Mouse (Mus musculus) liver (tissue): ENCODE measurements around the gene Chrnd.

Experiments used
- DNase-seq: peaks from one replicate; pipeline ENCODE4 v3.0.0-alpha.2; 2020; ENCODE audit warnings: mixed read lengths

Gene Chrnd

DNA sequence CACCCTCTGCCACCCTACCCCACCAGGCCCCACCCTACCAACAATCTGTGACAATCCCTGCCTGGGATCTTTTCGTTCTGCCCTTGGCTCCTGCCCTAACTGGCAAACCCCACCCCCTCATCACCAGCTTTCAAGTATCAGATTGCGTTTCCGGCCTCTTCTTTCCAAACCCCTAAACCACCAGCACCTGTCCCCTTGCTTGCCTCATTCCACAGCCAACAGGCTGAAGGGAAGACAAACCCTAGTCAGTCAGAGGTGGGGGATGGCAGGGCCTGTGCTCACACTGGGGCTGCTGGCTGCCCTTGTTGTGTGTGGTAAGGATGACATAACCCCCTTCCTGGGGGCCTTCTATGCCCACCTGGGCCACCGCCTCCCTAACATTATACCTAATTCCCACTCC lies at the start of gene Chrnd:
Chrnd (plus strand) TSS at position 179 of the 400 bp plus-strand sequence.
- no peak for DNase-seq

DNA sequence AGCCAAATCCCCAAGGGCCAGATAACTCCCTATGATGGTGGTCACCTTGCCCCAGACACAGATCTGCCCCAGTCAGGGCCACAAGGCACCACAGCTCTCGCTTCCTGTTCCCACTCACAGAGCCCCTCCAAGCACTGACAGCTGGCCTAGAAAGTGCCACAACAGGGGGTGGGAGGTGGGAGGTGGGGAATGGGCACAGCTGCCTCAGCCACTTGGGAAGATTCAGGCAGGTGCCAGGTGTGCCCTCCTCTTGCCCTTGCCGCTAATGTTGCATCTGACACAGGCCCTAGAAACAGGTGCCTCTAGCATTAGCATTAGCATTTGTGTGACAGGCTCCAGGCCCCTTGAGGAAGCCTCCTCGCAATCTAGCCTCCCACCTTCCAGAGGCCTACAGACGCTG lies 48.9 kb upstream of the Chrnd start:
- DNase-seq, result no peak

DNA sequence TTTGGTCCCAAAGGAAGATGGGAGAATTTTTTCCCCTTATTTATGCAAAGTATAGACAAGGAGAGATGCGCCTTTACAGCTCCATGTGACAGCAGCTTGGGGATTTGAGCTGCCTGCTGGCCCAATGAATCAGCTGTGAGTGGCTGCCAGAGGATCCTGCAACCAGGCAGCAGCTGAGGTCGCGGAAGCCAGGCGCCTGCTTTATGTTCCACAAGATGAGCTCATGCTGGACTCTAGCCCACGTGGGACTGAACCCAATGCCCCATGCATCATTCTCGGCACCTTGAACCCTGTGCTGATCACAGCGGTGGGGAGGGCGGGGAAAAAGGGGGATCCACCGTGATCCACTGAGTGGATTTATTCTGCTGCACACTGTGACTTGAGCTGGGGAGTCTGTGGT lies 48.0 kb upstream of the Chrnd start:
- DNase-seq, result no peak

GRCm38 (mm10) chr1:87143141-87143540 lies 47.3 kb upstream of the Chrnd start:
- DNase-seq, result no peak

DNA sequence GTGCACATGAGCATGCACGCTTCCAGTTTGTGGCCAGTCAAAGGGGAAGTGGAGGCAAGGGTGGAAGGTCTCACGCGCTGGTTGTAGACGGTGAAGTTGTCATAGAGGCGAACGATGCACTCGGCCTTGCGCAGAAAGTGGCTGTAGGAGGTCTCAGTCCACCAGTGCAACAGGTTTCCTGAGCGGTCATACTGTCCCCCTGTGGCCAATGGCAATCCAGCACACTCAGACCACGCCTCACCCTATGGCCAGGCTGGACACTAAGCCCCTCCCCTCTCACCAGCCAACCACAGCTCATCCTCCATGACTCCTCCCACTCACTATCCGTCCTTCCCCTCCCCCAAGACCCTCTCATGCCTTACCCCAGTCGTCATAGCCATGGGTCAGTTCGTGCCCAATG lies 41.0 kb upstream of the Chrnd start:
- no peak for DNase-seq

DNA sequence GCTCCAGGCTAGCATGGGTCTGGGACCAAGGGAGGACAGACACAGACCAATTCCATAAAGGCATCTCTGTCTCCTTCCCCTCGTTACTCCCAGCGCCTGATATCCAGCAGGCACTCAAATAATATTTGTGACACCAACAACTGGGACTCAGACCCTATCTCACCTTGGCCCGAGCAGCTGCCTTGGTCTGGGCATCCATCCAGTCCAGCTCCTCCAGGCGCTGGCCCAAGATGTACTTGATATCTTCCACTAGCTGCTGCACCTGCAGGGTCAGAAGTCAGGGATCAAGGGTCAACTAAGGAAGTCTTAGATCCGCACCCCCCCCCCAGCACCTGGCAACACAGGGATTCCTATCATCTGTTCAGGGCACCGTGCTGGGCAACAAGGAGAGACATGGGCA lies 39.1 kb upstream of the Chrnd start:
- no peak for DNase-seq

- no peak for DNase-seq
These were observed 36.5 kb upstream of the Chrnd start for GRCm38 (mm10) chr1:87153776-87154500.

GRCm38 (mm10) chr1:87154501-87155120 lies 35.8 kb upstream of the Chrnd start:
- DNase-seq, result no peak

- DNase-seq, result no peak
These were observed 34.7 kb upstream of the Chrnd start for GRCm38 (mm10) chr1:87155531-87156198.

GRCm38 (mm10) chr1:87156199-87156587 lies 34.2 kb upstream of the Chrnd start, which contains the start of gene Ecel1:
Ecel1 (minus strand) TSS chr1:87156521.
- DNase-seq, result no peak

- no peak for DNase-seq
These were observed 31.0 kb upstream of the Chrnd start for GRCm38 (mm10) chr1:87159396-87159795.

DNA sequence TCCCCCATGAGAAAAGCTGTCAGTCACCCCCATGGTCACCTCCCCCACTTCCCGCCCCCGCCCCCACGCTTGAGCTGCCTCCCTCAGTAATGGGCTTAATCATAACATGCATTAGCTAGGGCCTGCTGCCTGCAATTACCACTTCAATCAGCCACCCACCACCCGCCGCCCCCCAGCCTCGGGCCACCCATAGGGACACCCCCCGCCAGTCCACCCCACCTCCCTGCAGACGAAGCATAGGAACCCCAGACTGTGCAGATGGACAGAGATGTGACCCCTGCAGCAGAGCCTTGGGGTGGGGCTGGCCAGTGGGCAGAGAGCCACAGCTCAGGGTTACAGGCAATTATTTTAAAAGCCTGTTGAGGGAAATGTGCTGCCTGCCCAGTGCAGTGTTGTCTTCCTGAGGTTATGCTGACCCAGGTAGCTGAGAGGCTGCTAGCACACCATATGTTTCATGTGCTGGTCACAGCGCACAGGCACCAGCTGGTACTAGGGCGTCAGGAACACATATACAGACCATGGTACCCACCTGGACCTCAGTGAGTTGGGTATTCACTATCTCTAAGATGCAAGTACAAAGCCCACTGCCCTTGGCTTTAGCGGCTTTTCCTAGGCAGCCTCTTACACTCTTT lies 26.1 kb upstream of the Chrnd start:
- DNase-seq, result no peak

- DNase-seq, result no peak
These were observed 25.6 kb upstream of the Chrnd start for GRCm38 (mm10) chr1:87164796-87165184.

DNA sequence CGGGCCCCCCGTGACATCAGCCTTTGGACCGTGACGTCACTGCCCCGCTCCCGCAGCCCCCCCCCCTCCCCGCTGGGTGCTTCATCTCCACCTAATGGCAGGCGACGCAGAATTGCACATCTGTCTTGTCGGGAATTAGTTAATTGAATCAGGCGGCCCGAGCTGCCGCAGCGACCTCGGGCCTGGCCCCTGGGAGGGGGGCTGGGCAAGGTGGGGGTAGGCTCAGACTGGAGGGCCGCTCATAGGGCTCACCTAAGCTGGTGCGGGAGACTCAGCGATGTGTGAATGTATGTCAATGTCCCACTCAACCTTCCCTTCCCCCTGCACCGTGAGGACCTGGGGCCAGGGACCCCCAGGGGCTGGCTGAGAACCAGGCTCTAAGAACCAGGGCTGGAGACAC lies 19.9 kb upstream of the Chrnd start:
- no peak for DNase-seq

- no peak for DNase-seq
These were observed 19.1 kb upstream of the Chrnd start for GRCm38 (mm10) chr1:87171312-87171711.

DNA sequence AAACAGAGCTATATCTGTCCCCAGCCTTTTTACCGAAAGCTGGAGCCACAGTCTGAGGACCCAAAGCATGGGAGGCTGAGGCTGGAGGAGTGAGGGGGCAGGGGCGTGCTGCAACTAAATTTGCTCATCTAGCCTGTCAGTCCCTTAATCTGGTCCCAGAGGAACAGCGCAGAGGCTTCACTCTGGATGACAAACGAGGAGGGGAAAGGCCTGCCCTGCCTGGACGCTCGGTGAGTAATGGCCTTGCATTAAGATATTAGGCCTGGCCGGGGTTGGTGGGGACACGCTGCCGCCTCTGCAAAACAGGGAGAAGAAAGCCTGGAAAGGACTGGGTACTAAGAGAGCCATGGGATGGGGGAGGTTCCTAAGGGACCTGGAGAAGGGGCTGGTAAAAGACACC lies 18.1 kb upstream of the Chrnd start:
- DNase-seq, result no peak

GRCm38 (mm10) chr1:87174006-87174955 lies 16.1 kb upstream of the Chrnd start:
- peak; percentile 61 for DNase-seq

DNA sequence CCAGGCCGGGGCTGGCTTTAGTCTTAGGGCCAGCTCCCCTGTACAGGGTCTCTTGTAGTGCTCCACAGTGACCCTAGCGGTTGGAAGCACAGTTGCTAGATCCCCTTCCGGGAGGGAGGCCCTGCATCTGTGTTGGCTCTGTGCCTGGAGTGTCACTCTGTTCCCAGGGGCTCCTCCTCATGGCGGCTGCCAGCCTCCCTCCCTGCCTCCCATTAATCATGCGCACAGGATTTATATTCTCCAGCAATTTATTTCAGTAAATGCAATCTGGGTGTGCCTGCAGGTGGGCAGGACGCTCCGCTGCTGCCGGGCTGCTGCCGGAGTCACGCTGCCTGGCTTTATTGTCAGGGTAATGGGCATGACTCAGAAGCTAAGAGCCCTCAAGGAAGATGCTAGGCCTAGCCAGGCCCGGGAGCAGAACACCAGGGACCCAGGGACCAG lies 14.5 kb upstream of the Chrnd start:
- DNase-seq, result peak; percentile 34

DNA sequence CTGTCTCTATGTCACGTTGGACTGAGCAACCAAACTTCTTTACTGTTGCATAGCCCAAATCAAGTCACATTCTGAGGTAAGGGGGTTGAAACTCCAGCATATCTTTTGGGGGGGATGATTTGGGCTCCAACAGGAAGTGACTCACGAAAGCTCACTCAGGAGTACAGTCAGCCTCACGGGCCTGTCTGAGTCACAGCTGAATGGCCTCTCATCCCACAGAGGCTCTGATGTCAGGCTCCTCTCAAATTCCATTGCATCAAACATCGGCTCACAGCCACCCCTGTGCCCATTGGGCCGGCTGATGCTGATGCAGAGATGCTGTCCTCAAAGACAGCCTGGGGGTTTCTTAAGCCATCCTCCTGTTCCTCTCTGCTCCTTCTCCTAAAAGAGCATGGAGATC lies 9.5 kb upstream of the Chrnd start:
- DNase-seq, result no peak

- no peak for DNase-seq
These were observed 7.4 kb upstream of the Chrnd start, which contains the start of gene Prss56 for GRCm38 (mm10) chr1:87183013-87183412. Prss56 (plus strand) TSS chr1:87183313.

- no peak for DNase-seq
These were observed 6.2 kb upstream of the Chrnd start for GRCm38 (mm10) chr1:87183998-87184750.

GRCm38 (mm10) chr1:87184751-87185139 lies 5.7 kb upstream of the Chrnd start:
- DNase-seq, result peak; percentile 62
